Mouse (Mus musculus): Measurements from ENCODE around the gene Gm19426. TPM values are rescaled to one million over a fixed set of nuclear protein-coding genes. Genes with fewer than 3 reads are reported as not detected.

Gene Gm19426
- total and polyA plus RNA-seq, 3 experiments: not detected

- Histone ChIP-seq H3K4me2 (ENCODE audit: insufficient read depth, low read depth, poor library complexity, severe bottlenecking) (no peak overlapping the region), H3K27ac (ENCODE audit: insufficient read depth, low read depth) (no peak overlapping the region), H3K4me3 (replicated peaks in 1 of 3; ENCODE audit: low read depth in 2 of 3, low read length in 2 of 3, poor library complexity in 1 of 3) (no peak overlapping the region), H3K79me2 (replicated peaks; ENCODE audit: control insufficient read depth, extremely low read depth, insufficient read depth, poor library complexity, severe bottlenecking) (no peaks in the 10 kb centered on the region), H3K27me3 (replicated peaks) (no peaks in the 10 kb centered on the region), H3K9me3 (replicated peaks; ENCODE audit: low read length) (no peaks in the 10 kb centered on the region), H3K9ac (ENCODE audit: insufficient read depth, low read depth) (no peak overlapping the region), H3K4me1 (ENCODE audit: control insufficient read depth in 1 of 2, insufficient read depth in 2 of 2) (no peaks in the 10 kb centered on the region), H3K36me3 (replicated peaks in 1 of 2; ENCODE audit: control insufficient read depth in 1 of 2, insufficient read depth in 1 of 2, low read length in 1 of 2) (peaks cover 43 to 81% of the 10 kb centered on the region in 2 experiments)
- DNase-seq (ENCODE audit: extremely low read depth): no peak
- dilution Hi-C loops (cut with MboI; ENCODE audit: extremely low pct_ligation_motif_present, extremely low pct_unique_long_range_greater_than_20kb, low sequenced_read_pairs): no loop called here
- TF ChIP-seq MAFK (IDR thresholded peaks at IDR 0.05; ENCODE audit: insufficient replicate concordance, low read length) (no peak), JUN (IDR thresholded peaks at IDR 0.05; ENCODE audit: insufficient read depth, low read depth, low read length) (no peak)
- in situ Hi-C loops (cut with MboI; ENCODE audit: low pct_ligation_motif_present, low pct_unique_long_range_greater_than_20kb, low sequenced_read_pairs): no loop called here
These were observed 48.3 kb downstream of the Gm19426 start for GRCm38 (mm10) chr2:84695007-84695695.

Other genes starting within 250 kb of the Gm19426 start
- gene Ctnnd1, start 92.9 kb downstream of the Gm19426 start, total RNA-seq (2012; rRNA removed): 2.7 and 2.8 TPM in 2 replicates
- gene Ctnnd1, start 92.9 kb downstream of the Gm19426 start, total RNA-seq (2014; rRNA removed): 0.28 and 0.38 TPM in 2 replicates
- 1.2 and 1.5 TPM in 2 replicates for gene Ctnnd1, start 92.9 kb downstream of the Gm19426 start, polyA plus RNA-seq (2012; ENCODE audit: insufficient read length, low read depth)
- gene Btbd18, start 84.6 kb downstream of the Gm19426 start, total RNA-seq (2012; rRNA removed): 0.04 and 0.08 TPM in 2 replicates
- gene Btbd18, start 84.6 kb downstream of the Gm19426 start, total RNA-seq (2014; rRNA removed): not detected in 2 replicates
- gene Btbd18, start 84.6 kb downstream of the Gm19426 start, polyA plus RNA-seq (2012; ENCODE audit: insufficient read length, low read depth): 0.18 and 0.24 TPM in 2 replicates
- gene Selenoh, start 72.9 kb downstream of the Gm19426 start, total RNA-seq (2012; rRNA removed): 453 and 473 TPM in 2 replicates
- 408 and 428 TPM in 2 replicates for gene Selenoh, start 72.9 kb downstream of the Gm19426 start, total RNA-seq (2014; rRNA removed)
- 275 and 277 TPM in 2 replicates for gene Selenoh, start 72.9 kb downstream of the Gm19426 start, polyA plus RNA-seq (2012; ENCODE audit: insufficient read length, low read depth)
- gene Gm28635, start 65.6 kb downstream of the Gm19426 start, total RNA-seq (2012; rRNA removed): not detected in 2 replicates
- gene Gm28635, start 65.6 kb downstream of the Gm19426 start, total RNA-seq (2014; rRNA removed): not detected in 2 replicates
- not detected in 2 replicates for gene Gm28635, start 65.6 kb downstream of the Gm19426 start, polyA plus RNA-seq (2012; ENCODE audit: insufficient read length, low read depth)
- 10.7 and 12.7 TPM in 2 replicates for gene Med19, start 65.3 kb downstream of the Gm19426 start, total RNA-seq (2012; rRNA removed)
- 25.6 and 25.9 TPM in 2 replicates for gene Med19, start 65.3 kb downstream of the Gm19426 start, total RNA-seq (2014; rRNA removed)
- gene Med19, start 65.3 kb downstream of the Gm19426 start, polyA plus RNA-seq (2012; ENCODE audit: insufficient read length, low read depth): 23.1 and 24.7 TPM in 2 replicates
- gene Tmx2, start 64.5 kb downstream of the Gm19426 start, total RNA-seq (2012; rRNA removed): 58.7 and 76.5 TPM in 2 replicates
- 66.4 and 68.1 TPM in 2 replicates for gene Tmx2, start 64.5 kb downstream of the Gm19426 start, total RNA-seq (2014; rRNA removed)
- 70.4 and 75.5 TPM in 2 replicates for gene Tmx2, start 64.5 kb downstream of the Gm19426 start, polyA plus RNA-seq (2012; ENCODE audit: insufficient read length, low read depth)
- 25.4 and 28.5 TPM in 2 replicates for gene Zdhhc5, start 28.5 kb downstream of the Gm19426 start, total RNA-seq (2012; rRNA removed)
- gene Zdhhc5, start 28.5 kb downstream of the Gm19426 start, total RNA-seq (2014; rRNA removed): 35.5 and 37.7 TPM in 2 replicates
- gene Zdhhc5, start 28.5 kb downstream of the Gm19426 start, polyA plus RNA-seq (2012; ENCODE audit: insufficient read length, low read depth): 37.6 and 45.5 TPM in 2 replicates
- 32.0 and 42.1 TPM in 2 replicates for gene Clp1, start 16.3 kb downstream of the Gm19426 start, total RNA-seq (2012; rRNA removed)
- 65.2 and 67.1 TPM in 2 replicates for gene Clp1, start 16.3 kb downstream of the Gm19426 start, total RNA-seq (2014; rRNA removed)
- gene Clp1, start 16.3 kb downstream of the Gm19426 start, polyA plus RNA-seq (2012; ENCODE audit: insufficient read length, low read depth): 37.0 and 46.5 TPM in 2 replicates
- gene Ypel4, start 9.6 kb downstream of the Gm19426 start, total RNA-seq (2012; rRNA removed): 0.25 and 0.59 TPM in 2 replicates
- gene Ypel4, start 9.6 kb downstream of the Gm19426 start, total RNA-seq (2014; rRNA removed): not detected in 2 replicates
- gene Ypel4, start 9.6 kb downstream of the Gm19426 start, polyA plus RNA-seq (2012; ENCODE audit: insufficient read length, low read depth): not detected in 2 replicates
- gene Serping1, start 31.8 kb upstream of the Gm19426 start, total RNA-seq (2012; rRNA removed): not detected in 2 replicates
- not detected in 2 replicates for gene Serping1, start 31.8 kb upstream of the Gm19426 start, total RNA-seq (2014; rRNA removed)
- not detected in 2 replicates for gene Serping1, start 31.8 kb upstream of the Gm19426 start, polyA plus RNA-seq (2012; ENCODE audit: insufficient read length, low read depth)
- 1.7 and 2.0 TPM in 2 replicates for gene Ube2l6, start 55.2 kb upstream of the Gm19426 start, total RNA-seq (2012; rRNA removed)
- 7.3 and 8.5 TPM in 2 replicates for gene Ube2l6, start 55.2 kb upstream of the Gm19426 start, total RNA-seq (2014; rRNA removed)
- 4.1 and 5.0 TPM in 2 replicates for gene Ube2l6, start 55.2 kb upstream of the Gm19426 start, polyA plus RNA-seq (2012; ENCODE audit: insufficient read length, low read depth)
- gene Smtnl1, start 79.0 kb upstream of the Gm19426 start, total RNA-seq (2012; rRNA removed): 0.71 and 1.5 TPM in 2 replicates
- gene Smtnl1, start 79.0 kb upstream of the Gm19426 start, total RNA-seq (2014; rRNA removed): 0.26 TPM in 1 of 2 replicates, not detected in the other
- gene Smtnl1, start 79.0 kb upstream of the Gm19426 start, polyA plus RNA-seq (2012; ENCODE audit: insufficient read length, low read depth): 0.13 and 0.14 TPM in 2 replicates
- gene Timm10, start 83.3 kb upstream of the Gm19426 start, total RNA-seq (2012; rRNA removed): 81.2 and 99.6 TPM in 2 replicates
- 107 and 115 TPM in 2 replicates for gene Timm10, start 83.3 kb upstream of the Gm19426 start, total RNA-seq (2014; rRNA removed)
- gene Timm10, start 83.3 kb upstream of the Gm19426 start, polyA plus RNA-seq (2012; ENCODE audit: insufficient read length, low read depth): 77.7 and 86.0 TPM in 2 replicates
- 4.9 and 5.0 TPM in 2 replicates for gene Slc43a1, start 95.2 kb upstream of the Gm19426 start, total RNA-seq (2012; rRNA removed)
- gene Slc43a1, start 95.2 kb upstream of the Gm19426 start, total RNA-seq (2014; rRNA removed): 0.19 TPM in 1 of 2 replicates, not detected in the other
- gene Slc43a1, start 95.2 kb upstream of the Gm19426 start, polyA plus RNA-seq (2012; ENCODE audit: insufficient read length, low read depth): 0.30 and 0.71 TPM in 2 replicates
- gene Rtn4rl2, start 143.1 kb upstream of the Gm19426 start, total RNA-seq (2012; rRNA removed): not detected in 2 replicates
- not detected in 2 replicates for gene Rtn4rl2, start 143.1 kb upstream of the Gm19426 start, total RNA-seq (2014; rRNA removed)
- gene Rtn4rl2, start 143.1 kb upstream of the Gm19426 start, polyA plus RNA-seq (2012; ENCODE audit: insufficient read length, low read depth): not detected in 2 replicates
- gene Slc43a3, start 192.9 kb upstream of the Gm19426 start, total RNA-seq (2012; rRNA removed): 121 and 136 TPM in 2 replicates
- gene Slc43a3, start 192.9 kb upstream of the Gm19426 start, total RNA-seq (2014; rRNA removed): 163 and 176 TPM in 2 replicates
- gene Slc43a3, start 192.9 kb upstream of the Gm19426 start, polyA plus RNA-seq (2012; ENCODE audit: insufficient read length, low read depth): 140 and 174 TPM in 2 replicates
- 0.81 and 1.5 TPM in 2 replicates for gene Prg2, start 236.8 kb upstream of the Gm19426 start, total RNA-seq (2012; rRNA removed)
- 0.60 and 1.1 TPM in 2 replicates for gene Prg2, start 236.8 kb upstream of the Gm19426 start, total RNA-seq (2014; rRNA removed)
- gene Prg2, start 236.8 kb upstream of the Gm19426 start, polyA plus RNA-seq (2012; ENCODE audit: insufficient read length, low read depth): 0.49 and 0.93 TPM in 2 replicates
- gene Prg3, start 244.6 kb upstream of the Gm19426 start, total RNA-seq (2012; rRNA removed): not detected in 2 replicates
- gene Prg3, start 244.6 kb upstream of the Gm19426 start, total RNA-seq (2014; rRNA removed): not detected in 2 replicates
- gene Prg3, start 244.6 kb upstream of the Gm19426 start, polyA plus RNA-seq (2012; ENCODE audit: insufficient read length, low read depth): not detected in 2 replicates